Mouse (Mus musculus): ENCODE measurements at regions not wholly inside any gene's neighbourhood (a gene's known extent, or its start where the extent isn't known, plus 50 kb on each side); places are given as distances from the start of the nearest gene placed in this dataset.

GRCm38 (mm10) chr13:112081935-112082334 is 206.3 kb upstream of the Ankrd55 start:
- TF ChIP-seq CTCF (IDR thresholded peaks at IDR 0.05; ENCODE audit: control insufficient read depth, insufficient read depth, insufficient replicate concordance, low read depth, low read length) (no peak), POLR2A (IDR thresholded peaks at IDR 0.05; ENCODE audit: control insufficient read depth, low read depth, low read length) (no peak)
